Mouse (Mus musculus) spleen, adult 2 months (tissue): Measurements from ENCODE around the gene Asrgl1. TPM values are rescaled to one million over a fixed set of nuclear protein-coding genes. Genes with fewer than 3 reads are reported as not detected.

ENCODE experiments used
- DNase-seq, 2 experiments: peaks; one replicate each; pipeline versions ENCODE4 v3.0.0 to v3.0.0-alpha.2; 2012 to 2021; ENCODE audit warnings: low spot score in 2 of 2, low read depth in 1 of 2
- H3K27ac ChIP-seq: fragments of 200-500 bp; 2 replicates; pipeline ENCODE4 v1.5.1; 2012; ENCODE audit warnings: low read length, inconsistent platforms; ENCODE audit not compliant: insufficient read depth
- H3K27me3 ChIP-seq: fragments of 200-500 bp; 2 replicates; pipeline ENCODE4 v1.6.1; 2012; ENCODE audit warnings: mild to moderate bottlenecking, moderate library complexity, low read length, inconsistent platforms; ENCODE audit not compliant: control insufficient read depth, insufficient read depth
- H3K36me3 ChIP-seq: fragments of 200-500 bp; 2 replicates; pipeline ENCODE4 v1.6.1; 2012; ENCODE audit warnings: mild to moderate bottlenecking, low read length, inconsistent platforms; ENCODE audit not compliant: control insufficient read depth, insufficient read depth
- H3K4me1 ChIP-seq: fragments of 200-500 bp; 2 replicates; pipeline ENCODE4 v1.6.1; 2011; ENCODE audit warnings: inconsistent platforms; ENCODE audit not compliant: control insufficient read depth, insufficient read depth, insufficient read length
- H3K4me3 ChIP-seq: fragments of 200-500 bp; 2 replicates; pipeline ENCODE4 v1.5.1; 2011; ENCODE audit warnings: mild to moderate bottlenecking, inconsistent platforms; ENCODE audit not compliant: insufficient read depth, insufficient read length; ENCODE audit errors: extremely low read depth
- CTCF ChIP-seq: fragments of 200-500 bp; IDR thresholded peaks from 2 replicates; pipeline ENCODE4 v1.5.1; 2011; ENCODE audit warnings: mild to moderate bottlenecking, inconsistent platforms; ENCODE audit not compliant: insufficient read depth, insufficient read length, insufficient replicate concordance; ENCODE audit errors: extremely low read depth
- POLR2A ChIP-seq: fragments of 200-500 bp; IDR thresholded peaks from 2 replicates; pipeline ENCODE4 v1.6.1; 2011; ENCODE audit warnings: low read depth, low read length, inconsistent platforms
- whole genome bisulfite sequencing: fragments of 180-500 bp; shearing (Covaris S2); methylation state at CpG from one replicate; pipeline ENCODE4 v1.1.7; 2018; 5-methylcytosine and 5-hydroxymethylcytosine counted together
- polyA plus RNA-seq: library from polyadenylated mRNA; depleted of rRNA; stranded (reverse); fragments of >200 nt; gene quantifications from 2 replicates; pipeline ENCODE4 v1.2.3, GENCODE M21; 2012

The Asrgl1 gene
- polyA plus RNA-seq, 1 experiment, result 6.2 TPM

- DNase-seq, result no peak
- no peaks in the 10 kb centered on the region for H3K36me3 ChIP-seq
- WGBS, result 93% methylated on average over 14 of the region's 14 CpGs
- no peaks in the 10 kb centered on the region for H3K27me3 ChIP-seq
- peaks cover 2% of the 10 kb centered on the region; the same call in 1 of the 2 replicates for H3K4me1 ChIP-seq
- no peak overlapping the region for H3K4me3 ChIP-seq
- no peak overlapping the region for H3K27ac ChIP-seq
- no peak for TF ChIP-seq CTCF
- no peak for TF ChIP-seq POLR2A
These were observed 53.9 kb downstream of the Asrgl1 start for GRCm38 (mm10) chr19:9081311-9082190.

GRCm38 (mm10) chr19:9079916-9080315 is 55.5 kb downstream of the Asrgl1 start:
- Histone ChIP-seq H3K27me3 (no peaks in the 10 kb centered on the region), H3K27ac (no peak overlapping the region), H3K36me3 (no peaks in the 10 kb centered on the region), H3K4me1 (peaks cover 5% of the 10 kb centered on the region; the same call in 1 of the 2 replicates), H3K4me3 (no peak overlapping the region)
- no peak for DNase-seq
- WGBS, result 66% methylated on average over 7 of the region's 7 CpGs
- TF ChIP-seq CTCF, result no peak
- no peak for TF ChIP-seq POLR2A

GRCm38 (mm10) chr19:9076982-9077660 is 58.3 kb downstream of the Asrgl1 start:
- Histone ChIP-seq H3K4me1 (peaks cover 12% of the 10 kb centered on the region; the same call in 1 of the 2 replicates), H3K27ac (no peak overlapping the region), H3K4me3 (no peak overlapping the region), H3K36me3 (no peaks in the 10 kb centered on the region), H3K27me3 (no peaks in the 10 kb centered on the region)
- no peak for DNase-seq
- 72% methylated on average over 4 of the region's 4 CpGs for WGBS
- TF ChIP-seq POLR2A (no peak), CTCF (no peak)

GRCm38 (mm10) chr19:9076035-9076434 is 59.4 kb downstream of the Asrgl1 start:
- no peaks in the 10 kb centered on the region for H3K27me3 ChIP-seq
- DNase-seq, result no peak
- TF ChIP-seq POLR2A (no peak), CTCF (no peak)
- H3K4me3 ChIP-seq, result no peak overlapping the region
- WGBS, result 88% methylated on average over 3 of the region's 3 CpGs
- H3K36me3 ChIP-seq, result no peaks in the 10 kb centered on the region
- H3K27ac ChIP-seq, result no peak overlapping the region
- peaks cover 20% of the 10 kb centered on the region; the same call in 1 of the 2 replicates for H3K4me1 ChIP-seq

- H3K27ac ChIP-seq, result no peak overlapping the region
- TF ChIP-seq POLR2A (no peak), CTCF (no peak)
- peaks cover 25% of the 10 kb centered on the region; the same call in 1 of the 2 replicates for H3K4me1 ChIP-seq
- 84% methylated on average over 2 of the region's 2 CpGs for WGBS
- DNase-seq, result no peak
- no peak overlapping the region for H3K4me3 ChIP-seq
- no peaks in the 10 kb centered on the region for H3K36me3 ChIP-seq
- H3K27me3 ChIP-seq, result no peaks in the 10 kb centered on the region
These were observed 59.9 kb downstream of the Asrgl1 start for GRCm38 (mm10) chr19:9075558-9075957.

GRCm38 (mm10) chr19:9074424-9074823 is 61.0 kb downstream of the Asrgl1 start:
- peaks cover 34% of the 10 kb centered on the region; the same call in 1 of the 2 replicates for H3K4me1 ChIP-seq
- no peaks in the 10 kb centered on the region for H3K27me3 ChIP-seq
- no peaks in the 10 kb centered on the region for H3K36me3 ChIP-seq
- H3K27ac ChIP-seq, result no peak overlapping the region
- WGBS, result 48% methylated on average over 4 of the region's 4 CpGs
- no peak overlapping the region for H3K4me3 ChIP-seq
- no peak for DNase-seq
- TF ChIP-seq POLR2A (no peak), CTCF (no peak)
